Mouse (Mus musculus): ENCODE measurements around the gene Nexn. TPM values are rescaled to one million over a fixed set of nuclear protein-coding genes. Genes with fewer than 3 reads are reported as not detected.

Gene Nexn
- polyA plus RNA-seq, 1 experiment: 2.8 TPM

DNA sequence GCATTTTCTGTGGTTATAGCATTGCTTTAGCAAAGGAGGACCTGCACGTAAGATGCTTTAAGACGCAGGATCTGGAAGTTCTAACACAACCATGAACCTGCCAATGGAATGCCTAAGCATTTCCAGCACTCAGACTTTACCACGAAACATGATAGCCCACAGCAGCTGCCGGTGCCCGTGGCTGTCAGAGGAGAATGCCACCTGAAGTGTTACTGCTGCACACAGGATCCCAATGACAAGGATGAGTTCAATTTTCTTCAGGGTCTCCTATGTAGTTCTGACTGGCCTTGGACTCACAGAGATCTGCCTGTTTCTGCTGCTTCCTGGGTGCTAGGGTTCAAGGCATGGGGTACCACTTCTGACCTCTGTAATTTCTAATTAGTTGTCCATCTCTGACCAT, 18.6 kb upstream of the Nexn start:
- TF ChIP-seq POLR2A (IDR thresholded peaks at IDR 0.05; ENCODE audit: extremely low read depth, insufficient read depth, low read length) (no peak), CTCF (IDR thresholded peaks at IDR 0.05; ENCODE audit: extremely low read depth, insufficient read depth, low read length) (no peak)
- no peak overlapping the region for H3K27ac ChIP-seq (ENCODE audit: insufficient read depth, low read length)

DNA sequence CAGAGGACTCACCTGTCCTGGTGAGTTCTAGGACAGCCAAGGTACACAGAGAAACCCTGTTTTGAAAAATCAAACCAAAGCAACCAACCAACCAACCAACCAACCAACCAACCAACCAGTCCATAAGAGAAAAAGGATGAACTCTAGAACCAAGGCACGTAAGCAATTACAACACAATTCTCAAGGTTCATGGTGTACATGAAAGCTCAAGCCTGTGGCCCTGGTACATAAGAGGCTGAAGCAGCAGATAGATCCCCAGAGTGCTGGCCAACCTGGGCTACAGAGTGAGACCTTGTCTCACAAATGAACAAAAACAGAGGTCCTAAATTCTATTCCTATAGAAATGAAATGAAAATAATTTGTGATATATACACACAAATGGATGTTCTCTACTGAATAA, 18.2 kb upstream of the Nexn start:
- Histone ChIP-seq H3K27ac (ENCODE audit: insufficient read depth, low read length) (no peak overlapping the region), H3K4me1 (ENCODE audit: control insufficient read depth, insufficient read depth, low read length) (no peaks in the 10 kb centered on the region), H3K4me3 (ENCODE audit: insufficient read depth, low read length) (no peak overlapping the region)
- TF ChIP-seq POLR2A (IDR thresholded peaks at IDR 0.05; ENCODE audit: extremely low read depth, insufficient read depth, low read length): no peak
- TF ChIP-seq CTCF (IDR thresholded peaks at IDR 0.05; ENCODE audit: extremely low read depth, insufficient read depth, low read length): no peak

More for the DNA sequence above, 18.6 kb upstream of the Nexn start:
- Histone ChIP-seq H3K4me1 (ENCODE audit: control insufficient read depth, insufficient read depth, low read length) (no peaks in the 10 kb centered on the region), H3K4me3 (ENCODE audit: insufficient read depth, low read length) (no peak overlapping the region)

DNA sequence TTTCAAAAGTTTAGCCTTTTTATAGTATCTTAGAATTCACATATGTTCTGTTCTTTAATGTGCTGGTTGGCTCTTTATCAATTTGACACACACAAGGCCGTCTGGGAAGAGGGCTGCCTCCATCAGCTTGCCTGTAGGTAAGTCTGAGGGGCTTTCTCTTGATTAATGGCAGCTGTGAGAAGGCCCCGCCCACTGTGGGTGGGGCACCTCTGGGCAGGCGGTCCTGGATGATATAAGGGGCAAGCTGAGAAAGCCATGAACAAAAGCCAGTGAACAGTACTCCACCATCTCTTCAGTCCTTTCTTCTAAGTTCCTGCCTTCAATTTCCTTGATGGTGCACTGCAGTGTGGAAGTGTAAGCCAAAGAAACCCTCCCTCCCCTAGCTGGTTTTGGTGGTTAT, 16.0 kb upstream of the Nexn start:
- H3K4me3 ChIP-seq (ENCODE audit: insufficient read depth, low read length): no peak overlapping the region
- H3K27ac ChIP-seq (ENCODE audit: insufficient read depth, low read length): no peak overlapping the region
- TF ChIP-seq POLR2A (IDR thresholded peaks at IDR 0.05; ENCODE audit: extremely low read depth, insufficient read depth, low read length) (no peak), CTCF (IDR thresholded peaks at IDR 0.05; ENCODE audit: extremely low read depth, insufficient read depth, low read length) (no peak)
- H3K4me1 ChIP-seq (ENCODE audit: control insufficient read depth, insufficient read depth, low read length): no peaks in the 10 kb centered on the region

DNA sequence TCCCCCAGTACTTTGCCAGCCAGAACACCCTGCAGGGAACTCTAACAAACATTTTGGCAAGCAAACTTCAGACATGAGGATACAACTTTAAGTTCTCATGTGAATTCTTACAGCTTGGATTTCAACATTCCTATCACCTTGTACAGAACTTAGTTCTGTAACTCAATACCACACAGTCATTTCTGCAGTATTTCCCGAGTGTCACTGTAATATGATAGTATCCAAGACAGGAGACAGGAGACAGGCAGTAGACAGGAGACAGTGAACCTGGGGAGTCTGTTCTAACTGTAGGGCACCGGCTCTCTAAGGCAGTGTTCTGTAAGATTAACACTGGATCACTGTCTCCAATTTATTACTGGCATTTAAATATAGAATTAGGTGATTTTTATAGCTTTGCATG, 12.3 kb upstream of the Nexn start:
- no peak for TF ChIP-seq CTCF (IDR thresholded peaks at IDR 0.05; ENCODE audit: extremely low read depth, insufficient read depth, low read length)
- no peak for TF ChIP-seq POLR2A (IDR thresholded peaks at IDR 0.05; ENCODE audit: extremely low read depth, insufficient read depth, low read length)
- Histone ChIP-seq H3K4me3 (ENCODE audit: insufficient read depth, low read length) (no peak overlapping the region), H3K4me1 (ENCODE audit: control insufficient read depth, insufficient read depth, low read length) (no peaks in the 10 kb centered on the region), H3K27ac (ENCODE audit: insufficient read depth, low read length) (no peak overlapping the region)

- Histone ChIP-seq H3K27ac (ENCODE audit: insufficient read depth, low read length) (no peak overlapping the region), H3K4me3 (ENCODE audit: insufficient read depth, low read length) (no peak overlapping the region), H3K4me1 (ENCODE audit: control insufficient read depth, insufficient read depth, low read length) (no peaks in the 10 kb centered on the region)
- TF ChIP-seq CTCF (IDR thresholded peaks at IDR 0.05; ENCODE audit: extremely low read depth, insufficient read depth, low read length): no peak
- no peak for TF ChIP-seq POLR2A (IDR thresholded peaks at IDR 0.05; ENCODE audit: extremely low read depth, insufficient read depth, low read length)
These were observed 11.8 kb upstream of the Nexn start for GRCm38 (mm10) chr3:152277912-152278311.

DNA sequence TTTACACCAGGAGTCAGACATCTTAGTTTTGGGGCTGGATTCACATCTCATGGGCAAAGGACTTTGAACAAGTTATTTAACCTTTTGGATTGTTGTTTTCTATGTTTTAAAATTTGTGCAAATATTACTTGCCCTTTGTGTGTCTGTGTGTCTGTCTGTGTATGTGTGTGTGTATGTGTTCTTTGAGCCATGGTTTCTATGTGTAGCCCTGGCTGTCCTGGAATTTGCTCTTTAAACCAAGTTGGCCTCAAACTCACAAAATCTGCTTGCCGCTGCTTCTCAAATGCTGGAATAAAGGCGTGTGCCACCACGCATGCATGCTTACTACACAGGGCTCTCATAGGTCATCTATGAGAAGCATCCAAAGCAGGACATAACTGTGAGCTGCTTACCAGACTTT, 10.8 kb upstream of the Nexn start:
- H3K4me3 ChIP-seq (ENCODE audit: insufficient read depth, low read length): no peak overlapping the region
- no peak overlapping the region for H3K27ac ChIP-seq (ENCODE audit: insufficient read depth, low read length)
- TF ChIP-seq POLR2A (IDR thresholded peaks at IDR 0.05; ENCODE audit: extremely low read depth, insufficient read depth, low read length): no peak
- TF ChIP-seq CTCF (IDR thresholded peaks at IDR 0.05; ENCODE audit: extremely low read depth, insufficient read depth, low read length): no peak
- no peaks in the 10 kb centered on the region for H3K4me1 ChIP-seq (ENCODE audit: control insufficient read depth, insufficient read depth, low read length)

DNA sequence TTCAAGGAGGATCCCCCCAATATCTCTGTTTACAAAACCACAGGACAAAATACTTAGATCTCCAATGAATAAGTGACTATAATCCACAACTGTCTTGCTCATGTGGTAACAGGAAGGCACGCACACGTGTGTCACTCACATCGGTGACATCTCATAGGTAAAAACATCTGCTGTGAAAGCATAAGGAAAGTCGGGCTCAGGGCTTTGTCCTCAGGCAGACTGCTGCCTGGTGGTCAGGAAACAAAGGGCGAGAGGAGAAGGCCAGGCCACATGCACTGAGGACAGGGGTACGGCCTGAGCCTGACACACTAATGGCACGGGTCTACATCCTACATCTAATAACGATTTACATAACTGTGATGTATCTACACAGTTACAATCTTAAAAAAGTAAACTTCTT, 8.9 kb upstream of the Nexn start:
- no peak overlapping the region for H3K4me3 ChIP-seq (ENCODE audit: insufficient read depth, low read length)
- no peak overlapping the region for H3K27ac ChIP-seq (ENCODE audit: insufficient read depth, low read length)
- no peaks in the 10 kb centered on the region for H3K4me1 ChIP-seq (ENCODE audit: control insufficient read depth, insufficient read depth, low read length)
- TF ChIP-seq CTCF (IDR thresholded peaks at IDR 0.05; ENCODE audit: extremely low read depth, insufficient read depth, low read length) (no peak), POLR2A (IDR thresholded peaks at IDR 0.05; ENCODE audit: extremely low read depth, insufficient read depth, low read length) (no peak)

DNA sequence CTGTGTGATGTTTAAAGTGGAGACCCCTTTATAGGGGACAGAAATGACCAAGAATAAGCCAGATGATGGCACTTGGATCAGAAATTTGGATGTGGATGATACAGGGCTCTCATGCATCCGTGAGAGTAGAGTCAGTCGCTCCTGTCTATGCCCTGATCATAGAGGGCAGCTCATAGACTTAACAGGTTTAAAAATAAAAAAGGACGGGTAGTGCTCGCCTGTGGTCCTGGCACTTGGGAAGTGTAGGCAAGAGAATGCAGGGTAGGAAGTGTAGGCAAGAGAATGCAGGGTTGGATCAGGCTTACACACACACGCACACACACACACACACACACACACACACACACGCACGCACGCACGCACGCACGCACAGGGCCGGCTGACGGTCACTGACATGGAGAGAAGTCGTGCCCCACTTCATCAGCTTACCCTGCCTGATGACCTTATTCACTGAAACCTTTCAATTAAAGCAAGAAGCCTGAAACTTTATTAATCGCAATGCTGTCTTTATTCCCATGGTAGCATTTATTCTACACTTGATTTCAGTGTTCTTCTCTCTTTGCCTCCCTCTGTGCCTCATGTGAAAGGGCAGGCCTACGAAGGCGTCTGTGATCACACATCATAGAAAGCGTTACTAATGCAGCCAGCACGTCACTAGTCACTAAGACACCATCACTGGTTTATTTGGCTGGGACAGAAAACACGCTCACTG, 7.0 kb upstream of the Nexn start:
- no peak overlapping the region for H3K27ac ChIP-seq (ENCODE audit: insufficient read depth, low read length)
- H3K4me1 ChIP-seq (ENCODE audit: control insufficient read depth, insufficient read depth, low read length): no peaks in the 10 kb centered on the region
- TF ChIP-seq CTCF (IDR thresholded peaks at IDR 0.05; ENCODE audit: extremely low read depth, insufficient read depth, low read length) (no peak), POLR2A (IDR thresholded peaks at IDR 0.05; ENCODE audit: extremely low read depth, insufficient read depth, low read length) (no peak)
- H3K4me3 ChIP-seq (ENCODE audit: insufficient read depth, low read length): no peak overlapping the region

GRCm38 (mm10) chr3:152271876-152272275, 5.7 kb upstream of the Nexn start:
- no peaks in the 10 kb centered on the region for H3K4me1 ChIP-seq (ENCODE audit: control insufficient read depth, insufficient read depth, low read length)
- no peak for TF ChIP-seq CTCF (IDR thresholded peaks at IDR 0.05; ENCODE audit: extremely low read depth, insufficient read depth, low read length)
- TF ChIP-seq POLR2A (IDR thresholded peaks at IDR 0.05; ENCODE audit: extremely low read depth, insufficient read depth, low read length): no peak
- no peak overlapping the region for H3K27ac ChIP-seq (ENCODE audit: insufficient read depth, low read length)
- no peak overlapping the region for H3K4me3 ChIP-seq (ENCODE audit: insufficient read depth, low read length)

- Histone ChIP-seq H3K4me3 (ENCODE audit: insufficient read depth, low read length) (no peak overlapping the region), H3K4me1 (ENCODE audit: control insufficient read depth, insufficient read depth, low read length) (no peaks in the 10 kb centered on the region), H3K27ac (ENCODE audit: insufficient read depth, low read length) (no peak overlapping the region)
- TF ChIP-seq POLR2A (IDR thresholded peaks at IDR 0.05; ENCODE audit: extremely low read depth, insufficient read depth, low read length) (no peak), CTCF (IDR thresholded peaks at IDR 0.05; ENCODE audit: extremely low read depth, insufficient read depth, low read length) (no peak)
These were observed 5.0 kb upstream of the Nexn start for GRCm38 (mm10) chr3:152271071-152271710.
